Mouse (Mus musculus): Measurements from ENCODE around the gene Gls2.

GRCm38 (mm10) chr10:128243252-128243651 is 49.0 kb downstream of the Gls2 start:
- TF ChIP-seq TAL1 (IDR thresholded peaks at IDR 0.05; ENCODE audit: low read length) = no peak
- TF ChIP-seq GATA1 (IDR thresholded peaks at IDR 0.05; ENCODE audit: low read length) = no peak

All from erythroblast, embryonic 14.5 days (primary cell).